Mouse (Mus musculus) embryo, embryonic 10.5 days (tissue): ENCODE data around the gene Luc7l3.

ENCODE experiments used
- DNase-seq: peaks from one replicate; pipeline ENCODE4 v3.0.0-alpha.2; 2015; ENCODE audit warnings: low spot score

Gene Luc7l3

DNA sequence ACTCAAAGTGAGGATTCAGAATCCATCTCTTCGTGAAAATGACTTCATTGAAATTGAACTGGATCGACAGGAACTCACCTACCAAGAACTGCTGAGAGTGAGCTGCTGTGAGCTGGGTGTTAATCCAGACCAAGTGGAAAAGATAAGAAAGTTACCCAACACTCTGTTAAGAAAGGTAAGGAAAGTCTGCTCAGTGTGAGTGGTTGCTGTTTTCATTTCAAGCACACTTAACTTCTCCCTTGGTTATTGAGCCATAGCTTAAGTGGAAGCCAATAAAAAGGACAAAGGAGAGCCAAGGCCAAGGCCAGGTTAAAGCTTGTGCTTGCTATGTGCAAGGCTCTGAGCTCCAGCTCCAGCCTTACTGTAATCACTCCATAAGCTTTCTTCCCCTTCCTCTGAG is 16.6 kb upstream of the Luc7l3 start:
- DNase-seq = no peak

DNA sequence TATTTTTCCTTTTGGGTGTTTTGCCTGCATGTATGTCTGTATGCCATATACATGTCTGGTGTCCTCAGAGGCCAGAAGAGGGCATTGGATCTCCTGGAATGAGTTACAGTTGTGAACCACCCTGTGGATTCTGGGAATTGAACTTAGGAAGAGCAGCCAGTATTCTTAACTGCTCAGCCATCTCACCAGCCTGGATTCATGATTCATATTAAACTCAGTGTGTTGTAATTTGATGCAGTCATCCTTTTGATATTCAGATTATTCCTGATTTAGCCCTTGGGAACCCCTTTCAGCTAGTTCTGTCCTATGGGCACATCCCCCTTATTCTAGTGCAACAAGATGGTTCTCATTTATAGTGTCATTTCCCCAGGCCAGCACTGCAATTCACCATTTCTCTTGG is 14.8 kb upstream of the Luc7l3 start:
- no peak for DNase-seq

GRCm38 (mm10) chr11:94334386-94334968 is 12.7 kb upstream of the Luc7l3 start:
- DNase-seq = no peak

- DNase-seq = no peak
Measured at GRCm38 (mm10) chr11:94332726-94333125, 10.9 kb upstream of the Luc7l3 start.

DNA sequence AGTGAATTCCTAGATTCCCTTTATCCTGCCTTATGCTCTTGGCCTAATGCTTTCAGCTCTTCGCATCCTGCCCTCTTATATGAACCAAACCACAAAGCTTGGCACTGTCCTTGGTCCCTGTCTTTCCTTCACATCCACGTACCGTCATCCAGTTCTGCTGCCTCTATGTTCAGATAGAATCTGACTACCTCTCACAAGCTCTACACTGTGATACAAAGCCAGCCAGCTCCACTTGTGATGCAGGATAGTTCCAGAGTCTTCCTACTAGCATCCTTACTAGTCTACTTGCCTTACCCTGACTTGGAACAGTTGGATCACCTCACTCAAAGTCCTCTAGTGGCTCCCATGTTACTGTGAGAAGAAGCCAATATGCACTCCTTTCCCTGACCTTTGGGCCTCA is 8.4 kb upstream of the Luc7l3 start:
- DNase-seq = no peak

- peak; percentile 72 for DNase-seq
Measured at GRCm38 (mm10) chr11:94329270-94329891, 7.6 kb upstream of the Luc7l3 start.

GRCm38 (mm10) chr11:94328644-94329025 is 6.8 kb upstream of the Luc7l3 start:
- DNase-seq = peak; percentile 64

DNA sequence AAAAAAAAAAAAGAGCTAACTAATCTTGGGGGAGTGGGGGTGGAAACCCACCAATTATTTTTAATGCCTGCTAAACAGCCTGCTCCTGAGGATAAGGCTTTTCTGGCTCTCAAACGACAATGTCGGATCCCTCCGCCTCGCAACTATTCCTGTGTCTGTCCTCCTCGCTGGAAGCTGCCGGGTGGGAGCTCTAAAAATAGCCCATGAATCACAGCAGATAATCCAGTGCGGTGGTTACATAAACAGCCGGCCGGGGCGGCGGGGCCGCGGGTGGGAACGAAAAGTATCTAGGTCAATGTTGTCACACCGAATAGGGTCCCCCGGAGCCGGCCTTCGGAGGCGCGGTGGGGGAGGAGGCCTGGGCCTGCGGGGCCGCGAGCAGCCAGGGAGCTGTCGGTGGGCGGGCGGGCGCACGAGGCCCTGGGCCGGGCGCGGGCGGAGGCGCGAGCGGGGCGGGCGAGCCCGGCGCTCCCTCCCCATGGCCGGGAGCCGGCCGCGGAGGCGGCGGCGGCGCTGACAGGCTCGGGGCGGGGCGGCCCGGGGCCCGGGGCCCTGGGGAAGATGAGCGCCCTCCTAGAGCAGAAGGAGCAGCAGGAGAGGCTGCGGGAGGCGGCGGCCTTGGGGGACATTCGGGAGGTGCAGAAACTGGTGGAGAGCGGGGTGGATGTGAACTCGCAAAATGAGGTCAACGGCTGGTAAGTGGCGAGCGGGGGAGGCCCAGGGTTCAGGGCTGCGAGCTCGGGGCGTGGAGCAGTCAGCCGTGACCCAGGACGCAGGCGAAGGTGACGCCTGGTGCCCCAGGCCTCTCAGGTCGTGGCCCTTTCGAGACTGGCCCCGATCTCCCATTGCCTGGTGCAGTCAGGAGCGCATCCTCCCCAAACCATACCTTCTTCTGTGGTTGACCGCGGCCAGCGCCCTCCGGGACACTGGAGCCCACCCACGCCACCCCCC is 6.2 kb upstream of the Luc7l3 start, which contains the start of gene Ankrd40:
TSS of gene Ankrd40 (plus strand) at position 309 of the 951 bp plus-strand sequence.
- DNase-seq = peak; percentile 94

DNA sequence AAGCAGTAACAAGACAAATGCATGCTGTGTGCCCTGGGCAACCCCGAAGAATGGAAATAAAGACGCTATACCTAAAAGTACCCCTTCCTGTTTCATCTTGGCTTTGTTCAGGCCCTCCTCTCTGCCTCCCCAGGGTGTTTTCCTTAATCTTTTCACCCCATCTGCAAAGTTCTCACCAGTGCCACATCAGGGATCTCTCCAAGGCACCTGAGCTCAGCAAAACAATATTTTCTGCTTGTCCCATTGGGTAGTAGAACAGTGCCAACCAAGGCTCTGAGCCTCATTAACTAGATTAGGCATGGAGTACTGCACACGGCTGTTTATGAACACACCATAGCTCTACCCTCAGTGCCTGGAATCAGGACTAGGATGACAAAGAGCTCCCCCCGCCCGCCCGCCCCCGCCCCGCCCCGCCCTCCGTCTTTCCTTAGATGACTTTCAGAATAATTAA is 5.2 kb upstream of the Luc7l3 start:
- DNase-seq = peak; percentile 74

DNA sequence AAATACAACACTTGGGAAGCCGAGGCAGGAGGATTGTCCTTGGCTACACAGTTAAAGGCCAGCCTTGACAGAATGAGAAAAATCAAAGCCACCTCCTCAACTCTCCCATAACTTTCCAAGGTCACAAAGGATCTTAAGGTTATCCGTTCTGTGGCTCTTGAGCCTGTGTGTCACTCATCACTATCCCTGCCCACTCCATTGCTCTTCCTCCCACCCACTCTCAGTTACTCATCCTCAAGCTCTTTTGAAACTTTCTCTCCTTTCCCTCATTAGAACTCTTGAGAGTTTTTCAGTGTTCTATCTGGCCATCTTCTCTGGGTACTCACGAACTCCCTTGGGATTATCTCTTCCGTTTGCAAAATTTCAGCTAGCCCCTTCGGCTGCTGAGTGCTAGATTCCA is 2.8 kb upstream of the Luc7l3 start:
- no peak for DNase-seq

GRCm38 (mm10) chr11:94323271-94323925 is 1.6 kb upstream of the Luc7l3 start:
- no peak for DNase-seq

- DNase-seq = peak; percentile 48
Measured at GRCm38 (mm10) chr11:94322636-94323035, 848 bp upstream of the Luc7l3 start.

- peak; percentile 50 for DNase-seq
Measured at GRCm38 (mm10) chr11:94320969-94321930, 538 bp downstream of the Luc7l3 start.

GRCm38 (mm10) chr11:94318056-94318455 is 3.7 kb downstream of the Luc7l3 start:
- DNase-seq = no peak

DNA sequence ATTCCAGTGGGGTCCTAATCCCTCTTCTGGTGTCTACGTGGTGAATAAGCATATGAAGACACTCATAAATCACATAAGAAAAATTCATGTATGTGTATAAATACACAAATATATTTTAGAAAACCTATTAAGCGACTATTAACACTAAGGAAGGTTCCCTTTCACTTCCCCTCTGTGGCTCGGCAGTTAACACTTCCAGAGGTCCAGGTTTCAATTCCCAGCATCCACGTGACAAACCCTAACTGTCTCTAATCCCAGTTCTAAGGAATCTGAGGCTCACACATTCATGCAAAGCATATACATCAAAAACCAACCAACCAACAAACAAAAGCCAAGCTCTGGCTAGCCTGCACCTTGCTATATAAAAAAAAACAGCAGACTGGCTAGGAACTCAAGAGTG is 4.3 kb downstream of the Luc7l3 start:
- no peak for DNase-seq

- no peak for DNase-seq
Measured at GRCm38 (mm10) chr11:94317014-94317413, 4.8 kb downstream of the Luc7l3 start.

DNA sequence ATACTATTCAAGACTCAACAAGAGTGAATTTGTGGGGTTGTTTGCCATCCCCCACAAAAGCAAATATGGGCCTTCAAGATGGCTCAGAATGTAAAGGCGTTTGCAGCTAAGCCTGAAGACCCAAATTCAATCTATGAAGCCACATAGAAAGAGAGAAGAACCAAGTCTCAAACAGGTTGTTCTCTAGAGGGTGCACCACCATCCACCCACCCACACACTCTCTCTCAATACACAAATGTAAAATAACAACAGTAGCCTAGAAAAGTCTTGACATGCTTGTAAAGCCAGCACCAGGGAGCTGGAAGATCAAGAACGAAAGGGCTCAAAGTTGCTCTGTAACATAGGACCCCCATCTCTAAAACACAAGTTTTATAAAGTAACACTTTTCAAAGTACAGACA is 5.3 kb downstream of the Luc7l3 start:
- DNase-seq = no peak

GRCm38 (mm10) chr11:94315308-94315707 is 6.5 kb downstream of the Luc7l3 start:
- DNase-seq = no peak

GRCm38 (mm10) chr11:94314098-94314652 is 7.6 kb downstream of the Luc7l3 start:
- DNase-seq = no peak

DNA sequence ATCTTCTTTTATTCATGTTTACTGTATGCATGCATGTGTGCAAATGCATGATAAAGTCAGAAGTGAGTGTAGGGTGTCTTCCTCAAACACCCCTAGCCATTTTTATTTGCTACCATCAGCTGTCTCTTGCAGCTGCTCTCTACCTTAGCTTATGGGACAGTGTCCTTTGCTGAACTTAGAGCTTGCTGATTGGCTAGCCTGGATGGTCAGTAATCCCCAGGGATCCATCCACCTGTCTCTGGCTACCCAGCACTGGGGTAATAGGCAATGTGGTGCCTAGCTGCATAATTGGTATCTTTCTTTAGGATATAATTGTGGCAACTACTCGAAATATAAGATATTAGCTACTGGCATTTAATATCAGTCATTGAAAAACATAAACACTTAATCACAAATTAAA is 9.1 kb downstream of the Luc7l3 start:
- no peak for DNase-seq
